9 mouse cellular contexts compared by ENCODE assay signal in genomic region chr13:65258175-65258954, GRCm38 (mm10). TPM values are rescaled to one million over a fixed set of nuclear protein-coding genes. Genes with fewer than 3 reads are reported as not detected.
DNase-seq lines count a peak whose midpoint lies in the region; ATAC-seq and TF ChIP-seq lines count a peak whose summit lies in the region.
"Had no signal": no experiment of that assay in that cellular context is flagged by ENCODE, and none has a peak within 500 bp of the region (broad histone marks: within the 10 kb centered on the region; RNA-seq: fewer than 3 reads in every experiment).

No protein-coding gene starts in this region.

- ATAC-seq in megakaryocyte, adult 5-6 weeks (ENCODE audit: poor library complexity, severe bottlenecking), result no peak
- peak; percentile 74 for ATAC-seq in embryonic facial prominence, embryonic 11.5 days (replicated peaks; ENCODE audit: insufficient number of reproducible peaks, low FRiP score, low TSS enrichment, low read depth)

- no peak overlapping the region for H3K27ac ChIP-seq in embryonic facial prominence, embryonic 11.5 days (replicated peaks; ENCODE audit: low read depth, low read length)
- H3K27ac ChIP-seq in left cerebral cortex, adult 2 months, result peak overlapping the region; percentile 86
- no peak overlapping the region for H3K27ac ChIP-seq in midbrain, embryonic 10.5 days (replicated peaks)
- no peak overlapping the region for H3K27ac ChIP-seq in testis, adult 2 months (ENCODE audit: control insufficient read depth, insufficient read depth, low read depth, low read length)
- H3K27ac ChIP-seq: macrophage had no signal

- TF ChIP-seq POLR2A in testis, adult 2 months (IDR thresholded peaks at IDR 0.05; ENCODE audit: control insufficient read depth, low read depth, low read length), result peak; percentile 30; the same call in 1 of the 2 replicates

- no peak overlapping the region for H3K9ac ChIP-seq in embryonic facial prominence, embryonic 11.5 days (replicated peaks; ENCODE audit: low read length)

- no peak overlapping the region for H3K4me2 ChIP-seq in embryonic facial prominence, embryonic 11.5 days (ENCODE audit: low read depth, low read length)

- peak overlapping the region; percentile 72 for H3K4me3 ChIP-seq in megakaryocyte, embryonic 14.5 days (replicated peaks)
- H3K4me3 ChIP-seq in embryonic facial prominence, embryonic 11.5 days (ENCODE audit: low read depth, low read length), result no peak overlapping the region
- peak overlapping the region; percentile 44 for H3K4me3 ChIP-seq in left cerebral cortex, adult 2 months
- peak overlapping the region; percentile 37 for H3K4me3 ChIP-seq in midbrain, embryonic 10.5 days
- H3K4me3 ChIP-seq in testis, adult 2 months (ENCODE audit: control insufficient read depth, low read depth, low read length), result peak overlapping the region; percentile 78

- intact Hi-C loops in heart, postnatal 10 days (cut with DNase I), result no loop called here
- intact Hi-C loops in left cerebral cortex, adult 2 months (cut with DNase I), result loop anchor here (1.0 kb wide), 1 partner anchor 20 kb away; the partner anchor contains the start of gene Zfp369

- peaks cover 42% of the 10 kb centered on the region for H3K36me3 ChIP-seq in megakaryocyte, embryonic 14.5 days (replicated peaks; ENCODE audit: low read length)
- no peaks in the 10 kb centered on the region; the same call in none of the 2 replicates for H3K36me3 ChIP-seq in embryonic facial prominence, embryonic 11.5 days (replicated peaks; ENCODE audit: control insufficient read depth, insufficient read depth, low read depth, low read length)
- H3K36me3 ChIP-seq in midbrain, embryonic 10.5 days, result peaks cover 67% of the 10 kb centered on the region
- no peaks in the 10 kb centered on the region for H3K36me3 ChIP-seq in testis, adult 2 months (ENCODE audit: control insufficient read depth, insufficient read depth, low read length)

- no peaks in the 10 kb centered on the region for H3K4me1 ChIP-seq in megakaryocyte, embryonic 14.5 days
- no peaks in the 10 kb centered on the region for H3K4me1 ChIP-seq in embryonic facial prominence, embryonic 11.5 days (ENCODE audit: control insufficient read depth, insufficient read depth, low read length)
- peaks cover 4% of the 10 kb centered on the region; the same call in 1 of the 2 replicates for H3K4me1 ChIP-seq in midbrain, embryonic 10.5 days
- H3K4me1 ChIP-seq in testis, adult 2 months (ENCODE audit: control insufficient read depth, insufficient read depth, low read length), result peaks cover 15% of the 10 kb centered on the region

- 26% methylated on average over 36 of the region's 36 CpGs for WGBS in embryonic facial prominence, embryonic 11.5 days
- 20% methylated on average over 36 of the region's 36 CpGs for WGBS in midbrain, embryonic 10.5 days

- H3K9me3 ChIP-seq in megakaryocyte, embryonic 14.5 days, result peaks cover 67% of the 10 kb centered on the region
- H3K9me3 ChIP-seq in embryonic facial prominence, embryonic 11.5 days (replicated peaks; ENCODE audit: control insufficient read depth, low read length), result peaks cover 14% of the 10 kb centered on the region
- peaks cover 80% of the 10 kb centered on the region for H3K9me3 ChIP-seq in midbrain, embryonic 10.5 days (replicated peaks)

- DNase-seq in embryonic facial prominence, embryonic 11.5 days (ENCODE audit: low spot score), result peak; percentile 33
- DNase-seq in heart, postnatal 10 days, result peak; percentile 44 to 60
- peak; percentile 80 to 82 for DNase-seq in left cerebral cortex, adult 2 months (ENCODE audit: extremely low spot score in 1 of 2, low spot score in 2 of 2)
- peak; percentile 36 for DNase-seq in midbrain, embryonic 10.5 days (ENCODE audit: low spot score)
- no peak for DNase-seq in ovary, postnatal 14 days (ENCODE audit: low spot score)

- H3K27me3 ChIP-seq in megakaryocyte, embryonic 14.5 days (replicated peaks), result peaks cover 4% of the 10 kb centered on the region
- no peaks in the 10 kb centered on the region for H3K27me3 ChIP-seq in embryonic facial prominence, embryonic 11.5 days (ENCODE audit: control insufficient read depth, insufficient read depth, low read length)
- H3K27me3 ChIP-seq in midbrain, embryonic 10.5 days (ENCODE audit: low read depth, poor library complexity, severe bottlenecking), result peaks cover 19% of the 10 kb centered on the region
- no peaks in the 10 kb centered on the region for H3K27me3 ChIP-seq in testis, adult 2 months (ENCODE audit: control insufficient read depth, insufficient read depth, low read length)

- no peak for TF ChIP-seq CTCF in left cerebral cortex, adult 2 months (IDR thresholded peaks at IDR 0.05)
- TF ChIP-seq CTCF in testis, adult 2 months (IDR thresholded peaks at IDR 0.05; ENCODE audit: control insufficient read depth, insufficient read depth, insufficient replicate concordance, low read depth, low read length), result no peak

RNA-seq across cellular contexts. Expression of gene Gm10775, which starts 1.0 kb away (rescaled TPM):
- polyA plus RNA-seq in megakaryocyte, embryonic 14.5 days (2012; ENCODE audit: insufficient read depth, low replicate concordance), result 0.22 TPM in 1 of 2 replicates, not detected in the other
- total RNA-seq in megakaryocyte, adult 5-6 weeks (2015), result not detected in 2 replicates
- total RNA-seq in megakaryocyte, adult 5-6 weeks (2017), result not detected in 2 replicates
- not detected in 2 replicates for polyA plus RNA-seq in embryonic facial prominence, embryonic 11.5 days (2014; fragmentation: Nextera tagmentation; extraction: Ambion mirVana)
- not detected for total RNA-seq in heart, postnatal 10 days (2021)
- total RNA-seq in left cerebral cortex, adult 2 months (2021), result under 1 TPM; 0.49 to 0.86 TPM
- polyA plus RNA-seq in midbrain, embryonic 10.5 days (2016; fragmentation: Nextera tagmentation; extraction: Ambion mirVana), result not detected in 2 replicates
- polyA plus RNA-seq in testis, adult 2 months (2012; rRNA removed), result 1.8 and 1.9 TPM in 2 replicates
- polyA plus RNA-seq: macrophage had no signal

RNA-seq across cellular contexts. Expression of gene Zfp369, which starts 20.2 kb away (rescaled TPM):
- polyA plus RNA-seq in megakaryocyte, embryonic 14.5 days (2012; ENCODE audit: insufficient read depth, low replicate concordance), result 1.6 and 6.1 TPM in 2 replicates
- total RNA-seq in megakaryocyte, adult 5-6 weeks (2015), result 14.7 and 20.3 TPM in 2 replicates
- total RNA-seq in megakaryocyte, adult 5-6 weeks (2017), result 24.2 and 26.3 TPM in 2 replicates
- 17.1 and 19.3 TPM in 2 replicates for polyA plus RNA-seq in embryonic facial prominence, embryonic 11.5 days (2014; fragmentation: Nextera tagmentation; extraction: Ambion mirVana)
- total RNA-seq in heart, postnatal 10 days (2021), result 10 to 100 TPM; 28.3 to 39.0 TPM
- 10 to 100 TPM; 62.6 to 70.3 TPM for total RNA-seq in left cerebral cortex, adult 2 months (2021)
- polyA plus RNA-seq in midbrain, embryonic 10.5 days (2016; fragmentation: Nextera tagmentation; extraction: Ambion mirVana), result 11.6 and 13.8 TPM in 2 replicates
- 4.2 and 5.4 TPM in 2 replicates for polyA plus RNA-seq in testis, adult 2 months (2012; rRNA removed)

RNA-seq across cellular contexts. Expression of gene Nlrp4f, which starts 52.6 kb away (rescaled TPM):
- not detected in 2 replicates for polyA plus RNA-seq in megakaryocyte, embryonic 14.5 days (2012; ENCODE audit: insufficient read depth, low replicate concordance)
- total RNA-seq in megakaryocyte, adult 5-6 weeks (2015), result not detected in 2 replicates
- not detected in 2 replicates for total RNA-seq in megakaryocyte, adult 5-6 weeks (2017)
- polyA plus RNA-seq in embryonic facial prominence, embryonic 11.5 days (2014; fragmentation: Nextera tagmentation; extraction: Ambion mirVana), result 0.28 TPM in 1 of 2 replicates, not detected in the other
- not detected for total RNA-seq in heart, postnatal 10 days (2021)
- under 1 TPM; 0.25 to 0.72 TPM for total RNA-seq in left cerebral cortex, adult 2 months (2021)
- polyA plus RNA-seq in midbrain, embryonic 10.5 days (2016; fragmentation: Nextera tagmentation; extraction: Ambion mirVana), result 0.19 TPM in 1 of 2 replicates, not detected in the other
- polyA plus RNA-seq in testis, adult 2 months (2012; rRNA removed), result 0.58 and 0.63 TPM in 2 replicates
